Mouse (Mus musculus): ENCODE results near the gene Asb14. TPM values are rescaled to one million over a fixed set of nuclear protein-coding genes. Genes with fewer than 3 reads are reported as not detected.
"Not testable (repeated sequence)": the region's sequence is repeated elsewhere in the genome, so short reads cannot be mapped to it uniquely, and the experiment has no call there.

Asb14 gene
- total and polyA plus RNA-seq, 2 experiments from 2014 or later: 0.16 to 0.38 TPM

DNA sequence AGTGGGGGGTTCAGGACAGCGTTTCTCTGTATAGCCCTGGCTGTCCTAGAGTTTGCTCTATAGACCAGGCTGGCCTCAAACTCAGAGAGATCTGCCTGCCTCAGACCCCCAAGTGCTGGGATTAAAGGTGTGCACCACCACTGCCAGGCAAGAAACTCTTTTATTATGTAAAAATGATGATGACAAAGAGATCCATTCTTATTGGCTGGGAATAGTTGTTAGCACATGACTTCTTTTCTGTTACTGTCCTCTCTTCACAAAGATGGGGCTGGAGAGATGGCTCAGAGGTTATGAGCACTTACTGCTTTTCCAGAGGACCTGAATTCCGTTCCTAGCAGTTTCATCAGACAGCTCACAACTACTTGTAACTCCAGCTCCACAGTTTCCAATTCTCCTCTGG lies 14.4 kb upstream of the Asb14 start:
- Histone ChIP-seq H3K36me3 (ENCODE audit: insufficient read depth) (no peaks in the 10 kb centered on the region), H3K4me3 (ENCODE audit: low read depth, low read length) (no peak overlapping the region), H3K27me3 (ENCODE audit: insufficient read depth, low read length) (no peaks in the 10 kb centered on the region), H3K4me2 (ENCODE audit: low read depth) (no peak overlapping the region), H3K9ac (no peak overlapping the region), H3K27ac (ENCODE audit: low read depth, low read length) (no peak overlapping the region), H3K4me1 (ENCODE audit: insufficient read depth) (no peaks in the 10 kb centered on the region), H3K9me3 (ENCODE audit: low read length) (no peaks in the 10 kb centered on the region)
- no peak for DNase-seq
- no peak for TF ChIP-seq CTCF (IDR thresholded peaks at IDR 0.05; ENCODE audit: low read depth)
- no peak for ATAC-seq
- 91% methylated on average over 2 of the region's 2 CpGs for WGBS

DNA sequence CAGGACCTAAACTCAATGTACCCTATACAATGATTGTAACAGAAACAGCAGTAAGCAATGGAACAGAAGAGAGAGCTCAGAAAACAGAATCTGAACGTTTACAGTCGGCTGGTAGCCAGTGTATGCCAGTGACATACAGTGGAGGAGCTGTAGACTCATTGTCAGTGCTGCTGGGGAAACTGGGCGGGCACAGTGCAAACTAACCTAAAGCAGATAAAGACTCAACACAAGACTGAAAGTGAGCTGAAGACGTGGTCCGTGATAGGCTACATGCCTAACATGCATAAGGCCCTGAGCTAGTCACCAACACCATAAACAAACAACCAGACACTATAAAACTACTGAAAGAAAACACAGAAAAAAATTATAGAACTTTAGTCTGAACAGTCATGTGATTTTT lies 12.7 kb upstream of the Asb14 start:
- Histone ChIP-seq H3K4me2 (ENCODE audit: low read depth) (no peak overlapping the region), H3K9me3 (ENCODE audit: low read length) (no peaks in the 10 kb centered on the region), H3K27me3 (ENCODE audit: insufficient read depth, low read length) (no peaks in the 10 kb centered on the region), H3K27ac (ENCODE audit: low read depth, low read length) (no peak overlapping the region), H3K4me3 (ENCODE audit: low read depth, low read length) (no peak overlapping the region), H3K9ac (no peak overlapping the region), H3K36me3 (ENCODE audit: insufficient read depth) (no peaks in the 10 kb centered on the region), H3K4me1 (ENCODE audit: insufficient read depth) (no peaks in the 10 kb centered on the region)
- 89% methylated on average over 5 of the region's 5 CpGs for WGBS
- no peak for TF ChIP-seq CTCF (IDR thresholded peaks at IDR 0.05; ENCODE audit: low read depth)
- no peak for DNase-seq
- no peak for ATAC-seq

DNA sequence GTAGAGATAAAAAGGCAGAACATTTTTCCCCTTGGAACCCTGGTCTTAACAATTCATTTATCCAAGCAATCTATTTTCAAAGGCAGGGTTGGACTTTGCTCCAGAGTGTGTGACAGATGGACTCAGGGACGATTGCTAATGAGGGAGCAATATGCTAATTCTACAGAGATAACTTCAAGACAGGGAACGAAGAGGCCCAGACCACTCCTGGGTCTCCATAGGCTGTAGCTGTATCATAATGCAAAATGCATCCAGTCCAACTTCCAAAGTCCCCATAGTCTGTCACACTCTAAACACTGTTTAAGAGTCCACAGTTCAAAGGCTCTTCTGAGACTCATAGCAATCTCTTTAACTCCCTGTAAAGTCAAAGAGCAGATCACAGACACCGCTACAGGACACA lies 7.1 kb upstream of the Asb14 start:
- Histone ChIP-seq H3K4me2 (ENCODE audit: low read depth) (no peak overlapping the region), H3K4me3 (ENCODE audit: low read depth, low read length) (no peak overlapping the region), H3K27ac (ENCODE audit: low read depth, low read length) (no peak overlapping the region), H3K27me3 (ENCODE audit: insufficient read depth, low read length) (no peaks in the 10 kb centered on the region), H3K36me3 (ENCODE audit: insufficient read depth) (no peaks in the 10 kb centered on the region), H3K9me3 (ENCODE audit: low read length) (no peaks in the 10 kb centered on the region), H3K4me1 (ENCODE audit: insufficient read depth) (no peaks in the 10 kb centered on the region), H3K9ac (no peak overlapping the region)
- TF ChIP-seq CTCF (IDR thresholded peaks at IDR 0.05; ENCODE audit: low read depth): no peak
- WGBS: 47% methylated on average over 3 of the region's 3 CpGs
- no peak for ATAC-seq
- no peak for DNase-seq

DNA sequence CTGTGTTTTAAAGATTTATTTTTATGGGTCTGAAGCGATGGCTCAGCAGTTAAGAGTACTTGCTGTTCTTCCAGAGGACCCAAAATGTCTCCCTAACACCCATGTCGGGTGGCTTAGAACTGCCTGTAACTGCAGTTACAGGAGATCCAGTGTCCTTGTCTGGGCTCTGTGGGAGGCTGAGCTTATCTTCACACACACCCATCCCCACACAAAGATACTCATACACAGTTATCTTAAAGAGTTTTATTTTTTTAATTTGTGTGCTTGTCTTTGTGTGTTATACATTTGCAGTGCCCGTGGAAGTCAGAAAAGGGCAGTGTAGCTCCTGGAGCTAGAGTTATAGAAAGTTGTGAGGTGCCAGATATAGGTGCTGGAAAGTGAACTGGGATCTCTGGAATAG lies 3.6 kb upstream of the Asb14 start:
- H3K9me3 ChIP-seq (ENCODE audit: low read length): no peaks in the 10 kb centered on the region
- no peaks in the 10 kb centered on the region for H3K36me3 ChIP-seq (ENCODE audit: insufficient read depth)
- no peak overlapping the region for H3K4me3 ChIP-seq (ENCODE audit: low read depth, low read length)
- H3K27me3 ChIP-seq (ENCODE audit: insufficient read depth, low read length): no peaks in the 10 kb centered on the region
- no peaks in the 10 kb centered on the region for H3K4me1 ChIP-seq (ENCODE audit: insufficient read depth)
- 93% methylated on average over 3 of the region's 3 CpGs for WGBS
- ATAC-seq (no peak), DNase-seq (no peak)
- no peak overlapping the region for H3K4me2 ChIP-seq (ENCODE audit: low read depth)
- no peak overlapping the region for H3K27ac ChIP-seq (ENCODE audit: low read depth, low read length)
- TF ChIP-seq CTCF (IDR thresholded peaks at IDR 0.05; ENCODE audit: low read depth): no peak
- no peak overlapping the region for H3K9ac ChIP-seq

DNA sequence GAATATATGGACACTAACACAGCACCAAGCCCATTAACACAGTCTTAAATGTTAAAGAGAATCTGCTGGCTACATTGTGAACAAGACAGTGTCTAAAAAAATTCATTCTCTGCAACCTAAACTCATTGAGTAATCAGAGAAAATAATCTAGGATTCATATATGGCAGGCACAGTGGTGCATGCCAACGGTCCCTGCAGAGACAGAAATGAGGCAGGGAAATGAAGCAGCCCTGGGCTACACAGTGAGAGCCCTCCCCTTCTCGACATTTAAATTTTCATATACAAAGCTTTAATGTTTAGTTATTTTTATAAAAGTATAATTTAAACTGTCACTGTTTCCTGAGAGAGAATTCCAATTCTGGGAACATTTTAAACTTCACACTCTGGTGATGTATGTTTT lies 5.1 kb downstream of the Asb14 start:
- TF ChIP-seq CTCF (IDR thresholded peaks at IDR 0.05; ENCODE audit: low read depth): no peak
- no peak overlapping the region for H3K27ac ChIP-seq (ENCODE audit: low read depth, low read length)
- ATAC-seq (peak; percentile 60), DNase-seq (no peak)
- no peak overlapping the region for H3K4me2 ChIP-seq (ENCODE audit: low read depth)
- H3K9me3 ChIP-seq (ENCODE audit: low read length): no peaks in the 10 kb centered on the region
- H3K36me3 ChIP-seq (ENCODE audit: insufficient read depth): no peaks in the 10 kb centered on the region
- no peak overlapping the region for H3K4me3 ChIP-seq (ENCODE audit: low read depth, low read length)
- no peaks in the 10 kb centered on the region for H3K27me3 ChIP-seq (ENCODE audit: insufficient read depth, low read length)
- no peaks in the 10 kb centered on the region for H3K4me1 ChIP-seq (ENCODE audit: insufficient read depth)
- H3K9ac ChIP-seq: no peak overlapping the region
- WGBS: 74% methylated on average over 2 of the region's 2 CpGs

DNA sequence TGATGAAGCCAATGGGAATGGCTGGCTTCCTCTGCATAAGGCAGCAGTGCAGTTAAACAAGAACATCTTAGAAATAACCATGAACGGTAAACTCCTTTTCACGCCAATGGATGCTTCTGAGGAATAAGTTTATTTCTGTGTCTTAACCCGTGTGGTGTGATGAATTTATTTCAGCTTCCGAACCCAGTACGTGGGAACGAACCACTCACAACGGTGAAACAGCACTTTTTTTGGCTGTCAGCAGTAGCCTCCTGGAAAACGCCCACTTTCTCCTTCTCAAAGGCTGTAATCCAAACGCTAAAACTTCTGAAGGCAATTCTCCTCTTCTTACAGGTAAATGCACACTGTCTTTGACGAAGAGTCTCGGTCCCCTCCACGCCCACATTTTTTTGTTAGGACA lies 6.5 kb downstream of the Asb14 start:
- Histone ChIP-seq H3K4me3 (ENCODE audit: low read depth, low read length) (no peak overlapping the region), H3K27me3 (ENCODE audit: insufficient read depth, low read length) (no peaks in the 10 kb centered on the region), H3K36me3 (ENCODE audit: insufficient read depth) (no peaks in the 10 kb centered on the region), H3K9me3 (ENCODE audit: low read length) (no peaks in the 10 kb centered on the region), H3K4me1 (ENCODE audit: insufficient read depth) (no peaks in the 10 kb centered on the region), H3K4me2 (ENCODE audit: low read depth) (no peak overlapping the region), H3K27ac (ENCODE audit: low read depth, low read length) (no peak overlapping the region), H3K9ac (no peak overlapping the region)
- ATAC-seq: no peak
- 84% methylated on average over 12 of the region's 12 CpGs for WGBS
- no peak for DNase-seq
- no peak for TF ChIP-seq CTCF (IDR thresholded peaks at IDR 0.05; ENCODE audit: low read depth)

DNA sequence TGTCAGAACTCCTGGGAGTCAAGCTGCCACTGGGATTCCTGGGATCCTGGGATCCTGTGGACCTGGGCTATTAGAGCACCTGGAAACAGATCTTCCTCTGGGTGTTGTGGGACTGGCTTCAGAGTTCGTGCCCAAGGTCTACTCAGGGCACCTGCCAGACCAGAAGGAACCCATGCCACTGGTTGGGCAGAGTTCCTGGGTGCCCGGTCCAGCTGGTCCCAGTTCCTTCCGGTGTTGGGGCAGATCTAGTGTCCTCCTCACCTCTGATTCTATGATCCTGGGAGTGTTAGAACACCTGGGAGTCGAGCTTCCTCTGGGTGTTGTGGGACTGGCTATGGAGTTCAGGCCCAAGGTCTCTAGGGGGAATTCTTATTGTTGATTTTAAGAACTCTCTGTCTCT lies 13.0 kb downstream of the Asb14 start:
- no peak overlapping the region for H3K4me2 ChIP-seq (ENCODE audit: low read depth)
- DNase-seq: no peak
- H3K27ac ChIP-seq (ENCODE audit: low read depth, low read length): no peak overlapping the region
- no peaks in the 10 kb centered on the region for H3K4me1 ChIP-seq (ENCODE audit: insufficient read depth)
- no peaks in the 10 kb centered on the region for H3K27me3 ChIP-seq (ENCODE audit: insufficient read depth, low read length)
- no peaks in the 10 kb centered on the region for H3K36me3 ChIP-seq (ENCODE audit: insufficient read depth)
- ATAC-seq: no peak
- no peaks in the 10 kb centered on the region for H3K9me3 ChIP-seq (ENCODE audit: low read length)
- H3K9ac ChIP-seq: no peak overlapping the region
- WGBS: 95% methylated on average over 4 of the region's 4 CpGs
- H3K4me3 ChIP-seq (ENCODE audit: low read depth, low read length): no peak overlapping the region
- no peak for TF ChIP-seq CTCF (IDR thresholded peaks at IDR 0.05; ENCODE audit: low read depth)

GRCm38 (mm10) chr14:26910461-26910860 lies 16.1 kb downstream of the Asb14 start:
- not testable (repeated sequence) for DNase-seq; ATAC-seq; H3K27ac ChIP-seq (ENCODE audit: low read depth, low read length); H3K9me3 ChIP-seq (ENCODE audit: low read length); H3K4me3 ChIP-seq (ENCODE audit: low read depth, low read length); H3K4me2 ChIP-seq (ENCODE audit: low read depth); H3K36me3 ChIP-seq (ENCODE audit: insufficient read depth); H3K4me1 ChIP-seq (ENCODE audit: insufficient read depth); H3K9ac ChIP-seq; H3K27me3 ChIP-seq (ENCODE audit: insufficient read depth, low read length)
- 47% methylated on average over 9 of the region's 9 CpGs for WGBS
